Mouse (Mus musculus): ENCODE results near the gene Smg7.
"Not testable (repeated sequence)": the region's sequence is repeated elsewhere in the genome, so short reads cannot be mapped to it uniquely, and the experiment has no call there.

Smg7 gene
- long read RNA-seq, experiment 1, partial matches to known transcripts: 2 of 13 reads
- long read RNA-seq, experiment 1, other reads (novel, unspliced or antisense): 11 of 13 reads
- long read RNA-seq, experiment 2, partial matches to known transcripts: 1 of 3 reads
- long read RNA-seq, experiment 2, other reads (novel, unspliced or antisense): 2 of 3 reads

- intact Hi-C loops (cut with DNase I): loop anchor here (5.0 to 10.0 kb wide), 2 partner anchors 35 to 377 kb away; no protein-coding TSS in a partner anchor
These were observed at the start of gene Smg7 for GRCm38 (mm10) chr1:152901765-152902664. Gene Smg7, minus strand, starts transcription at chr1:152902646.

- intact Hi-C loops (cut with DNase I): no loop called here
These were observed 40.5 kb upstream of the Smg7 start for GRCm38 (mm10) chr1:152942977-152943376.

- intact Hi-C loops (cut with DNase I): no loop called here
These were observed 33.9 kb upstream of the Smg7 start for GRCm38 (mm10) chr1:152936365-152936764.

- intact Hi-C loops (cut with DNase I): no loop called here
These were observed 33.0 kb upstream of the Smg7 start for GRCm38 (mm10) chr1:152935476-152935875.

GRCm38 (mm10) chr1:152933962-152934361 lies 31.5 kb upstream of the Smg7 start:
- intact Hi-C loops (cut with DNase I): no loop called here

GRCm38 (mm10) chr1:152921786-152922185 lies 19.3 kb upstream of the Smg7 start:
- intact Hi-C loops (cut with DNase I): no loop called here

GRCm38 (mm10) chr1:152917626-152918025 lies 15.2 kb upstream of the Smg7 start:
- intact Hi-C loops (cut with DNase I): no loop called here

GRCm38 (mm10) chr1:152916936-152917335 lies 14.5 kb upstream of the Smg7 start:
- intact Hi-C loops (cut with DNase I): no loop called here

GRCm38 (mm10) chr1:152915766-152916165 lies 13.3 kb upstream of the Smg7 start:
- intact Hi-C loops (cut with DNase I): no loop called here

- intact Hi-C loops (cut with DNase I): no loop called here
These were observed 11.3 kb upstream of the Smg7 start for GRCm38 (mm10) chr1:152913483-152914460.

- intact Hi-C loops (cut with DNase I): loop anchor here (5.0 to 10.0 kb wide), 2 partner anchors 37 to 380 kb away; no protein-coding TSS in a partner anchor
These were observed 2.0 kb upstream of the Smg7 start for GRCm38 (mm10) chr1:152904469-152904868.

GRCm38 (mm10) chr1:152903591-152904135 lies 1.2 kb upstream of the Smg7 start:
- intact Hi-C loops (cut with DNase I): loop anchor here (5.0 to 10.0 kb wide), 2 partner anchors 36 to 379 kb away; no protein-coding TSS in a partner anchor

GRCm38 (mm10) chr1:152902665-152903516 lies 445 bp upstream of the Smg7 start:
- intact Hi-C loops (cut with DNase I): loop anchor here (5.0 to 10.0 kb wide), 2 partner anchors 36 to 378 kb away; no protein-coding TSS in a partner anchor

- intact Hi-C loops (cut with DNase I): loop anchor here (5.0 to 10.0 kb wide), 2 partner anchors 34 to 377 kb away; no protein-coding TSS in a partner anchor
These were observed 1.1 kb downstream of the Smg7 start for GRCm38 (mm10) chr1:152901419-152901764.

GRCm38 (mm10) chr1:152888086-152888485 lies 14.4 kb downstream of the Smg7 start:
- intact Hi-C loops (cut with DNase I): not testable (repeated sequence)

- intact Hi-C loops (cut with DNase I): no loop called here
These were observed 31.4 kb downstream of the Smg7 start for GRCm38 (mm10) chr1:152871031-152871430.

GRCm38 (mm10) chr1:152869901-152870300 lies 32.5 kb downstream of the Smg7 start:
- intact Hi-C loops (cut with DNase I): loop anchor here (5.0 kb wide), 1 partner anchor 32 kb away; the partner anchor contains the start of gene Smg7

GRCm38 (mm10) chr1:152846856-152847255 lies 55.6 kb downstream of the Smg7 start:
- intact Hi-C loops (cut with DNase I): no loop called here

GRCm38 (mm10) chr1:152845211-152845730 lies 57.2 kb downstream of the Smg7 start:
- intact Hi-C loops (cut with DNase I): no loop called here
